Comparison of ENCODE assay signal across 12 mouse cellular contexts in genomic region chr6:140208375-140208774, GRCm38 (mm10).
DNase-seq lines count a peak whose midpoint lies in the region; ATAC-seq lines count a peak whose summit lies in the region.
"Had no signal": no experiment of that assay in that cellular context is flagged by ENCODE, and none has a peak within 500 bp of the region (broad histone marks: within the 10 kb centered on the region; RNA-seq: fewer than 3 reads in every experiment).

No protein-coding gene starts in this region.

- WGBS in kidney, embryonic 14.5 days, result 87% methylated on average over 3 of the region's 3 CpGs
- WGBS in midbrain, embryonic 16.5 days, result 80% methylated on average over 3 of the region's 3 CpGs

- DNase-seq in kidney, adult 11 months, result peak; percentile 61
- peak; percentile 89 for DNase-seq in adrenal gland, postnatal 14 days
- peak; percentile 73 for DNase-seq in kidney, postnatal 10 days
- no peak for DNase-seq in T-cell, adult 2 months (ENCODE audit: low spot score)
- DNase-seq in layer of hippocampus, adult 9-10 months (ENCODE audit: low spot score), result no peak
- DNase-seq: right cerebral cortex, adult 18-20 months; thymus, adult 2 months had no signal

- no peak overlapping the region for H3K27ac ChIP-seq in kidney, embryonic 14.5 days (ENCODE audit: low read depth, low read length)
- H3K27ac ChIP-seq in midbrain, embryonic 16.5 days (ENCODE audit: low read length), result no peak overlapping the region
- H3K27ac ChIP-seq: forebrain, embryonic 13.5 days; layer of hippocampus, adult 2 months had no signal

- no peak overlapping the region for H3K9ac ChIP-seq in kidney, embryonic 14.5 days (ENCODE audit: low read depth, low read length)
- H3K9ac ChIP-seq in midbrain, embryonic 16.5 days (ENCODE audit: low read depth, low read length), result no peak overlapping the region
- H3K9ac ChIP-seq: forebrain, embryonic 13.5 days had no signal

- no peaks in the 10 kb centered on the region for H3K9me3 ChIP-seq in kidney, embryonic 14.5 days (ENCODE audit: control insufficient read depth, low read length)
- no peaks in the 10 kb centered on the region for H3K9me3 ChIP-seq in midbrain, embryonic 16.5 days (replicated peaks; ENCODE audit: control insufficient read depth, low read length, poor library complexity, severe bottlenecking)
- H3K9me3 ChIP-seq: forebrain, embryonic 13.5 days had no signal

- ATAC-seq in kidney, embryonic 14.5 days (ENCODE audit: low FRiP score, low TSS enrichment), result no peak
- ATAC-seq in midbrain, embryonic 16.5 days, result peak; percentile 41; the same call in 1 of the 2 replicates
- ATAC-seq: forebrain, embryonic 13.5 days had no signal

- no peaks in the 10 kb centered on the region for H3K27me3 ChIP-seq in kidney, embryonic 14.5 days (ENCODE audit: control insufficient read depth, insufficient read depth, low read length)
- no peaks in the 10 kb centered on the region for H3K27me3 ChIP-seq in midbrain, embryonic 16.5 days (ENCODE audit: control insufficient read depth, insufficient read depth, low read depth, low read length)
- H3K27me3 ChIP-seq: forebrain, embryonic 13.5 days had no signal

- no peaks in the 10 kb centered on the region for H3K4me1 ChIP-seq in kidney, embryonic 14.5 days (ENCODE audit: control insufficient read depth, insufficient read depth, low read length)
- no peaks in the 10 kb centered on the region for H3K4me1 ChIP-seq in midbrain, embryonic 16.5 days (ENCODE audit: control insufficient read depth, insufficient read depth, low read length)
- H3K4me1 ChIP-seq: forebrain, embryonic 13.5 days had no signal

- H3K4me2 ChIP-seq in kidney, embryonic 14.5 days (replicated peaks; ENCODE audit: low read depth, low read length), result no peak overlapping the region
- no peak overlapping the region for H3K4me2 ChIP-seq in midbrain, embryonic 16.5 days (ENCODE audit: low read length)
- H3K4me2 ChIP-seq: forebrain, embryonic 13.5 days; liver, embryonic 11.5 days had no signal

- H3K36me3 ChIP-seq in kidney, embryonic 14.5 days (ENCODE audit: control insufficient read depth, insufficient read depth, low read length), result no peaks in the 10 kb centered on the region
- no peaks in the 10 kb centered on the region for H3K36me3 ChIP-seq in midbrain, embryonic 16.5 days (ENCODE audit: control insufficient read depth, insufficient read depth, low read length)

- H3K4me3 ChIP-seq in kidney, embryonic 14.5 days (ENCODE audit: low read length), result no peak overlapping the region
- H3K4me3 ChIP-seq in midbrain, embryonic 16.5 days (ENCODE audit: low read depth, low read length), result no peak overlapping the region
- H3K4me3 ChIP-seq: forebrain, embryonic 13.5 days; layer of hippocampus, adult 2 months had no signal

Comparison
In these comparisons a context has a peak if more than half of its experiments do, and no peak if none do; other contexts are left out.
1. DNase-seq: peak in kidney, adult 11 months (single experiment), adrenal gland, postnatal 14 days (single experiment) and kidney, postnatal 10 days (single experiment); none in T-cell, adult 2 months (single experiment) and layer of hippocampus, adult 9-10 months (single experiment).